Mouse (Mus musculus): ENCODE measurements around the gene Clnk. TPM values are rescaled to one million over a fixed set of nuclear protein-coding genes. Genes with fewer than 3 reads are reported as not detected.

The Clnk gene
- polyA plus RNA-seq, 1 experiment, result 0.27 TPM

GRCm38 (mm10) chr5:38692859-38693258 lies 183.8 kb downstream of the Clnk start:
- Histone ChIP-seq H3K36me3 (ENCODE audit: control insufficient read depth, insufficient read depth, low read length) (no peaks in the 10 kb centered on the region), H3K27ac (ENCODE audit: control insufficient read depth, insufficient read depth, low read length) (no peak overlapping the region), H3K4me3 (ENCODE audit: control insufficient read depth, insufficient read depth, low read length) (no peak overlapping the region), H3K27me3 (ENCODE audit: control insufficient read depth, insufficient read depth, low read length) (no peaks in the 10 kb centered on the region), H3K4me1 (replicated peaks; ENCODE audit: control insufficient read depth, insufficient read depth, low read length) (no peaks in the 10 kb centered on the region)
- no peak for DNase-seq
- 93% methylated on average over 6 of the region's 6 CpGs for WGBS
- TF ChIP-seq CTCF (IDR thresholded peaks at IDR 0.05; ENCODE audit: borderline replicate concordance, control insufficient read depth, extremely low read depth, insufficient read depth, low read length, poor library complexity) (no peak), POLR2A (IDR thresholded peaks at IDR 0.05; ENCODE audit: control insufficient read depth, extremely low read depth, insufficient read depth, low read length, poor library complexity) (no peak)

DNA sequence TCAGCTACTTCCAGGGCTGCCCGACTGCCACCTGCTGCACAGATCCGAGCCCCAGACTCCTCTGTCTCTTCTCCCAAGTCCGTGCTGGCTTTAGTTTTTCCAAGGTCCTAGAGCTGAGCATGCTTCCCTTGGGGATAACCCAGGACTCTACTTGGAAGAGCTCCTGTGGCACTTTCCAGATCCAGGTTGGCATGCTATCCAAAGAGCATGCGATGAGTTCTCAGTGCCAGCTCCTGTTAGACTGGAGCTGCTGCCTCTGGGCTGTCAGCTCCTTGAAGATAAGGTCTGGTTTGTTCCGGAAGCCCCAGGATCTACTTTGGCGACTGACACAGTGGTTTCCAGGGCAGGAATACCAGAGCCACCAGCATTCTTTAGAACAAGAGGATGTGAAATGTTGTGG lies 187.4 kb downstream of the Clnk start:
- 94% methylated on average over 6 of the region's 6 CpGs for WGBS
- Histone ChIP-seq H3K27me3 (ENCODE audit: control insufficient read depth, insufficient read depth, low read length) (no peaks in the 10 kb centered on the region), H3K4me3 (ENCODE audit: control insufficient read depth, insufficient read depth, low read length) (no peak overlapping the region), H3K4me1 (replicated peaks; ENCODE audit: control insufficient read depth, insufficient read depth, low read length) (peaks cover 5% of the 10 kb centered on the region), H3K27ac (ENCODE audit: control insufficient read depth, insufficient read depth, low read length) (no peak overlapping the region), H3K36me3 (ENCODE audit: control insufficient read depth, insufficient read depth, low read length) (no peaks in the 10 kb centered on the region)
- no peak for DNase-seq
- TF ChIP-seq CTCF (IDR thresholded peaks at IDR 0.05; ENCODE audit: borderline replicate concordance, control insufficient read depth, extremely low read depth, insufficient read depth, low read length, poor library complexity) (no peak), POLR2A (IDR thresholded peaks at IDR 0.05; ENCODE audit: control insufficient read depth, extremely low read depth, insufficient read depth, low read length, poor library complexity) (no peak)

DNA sequence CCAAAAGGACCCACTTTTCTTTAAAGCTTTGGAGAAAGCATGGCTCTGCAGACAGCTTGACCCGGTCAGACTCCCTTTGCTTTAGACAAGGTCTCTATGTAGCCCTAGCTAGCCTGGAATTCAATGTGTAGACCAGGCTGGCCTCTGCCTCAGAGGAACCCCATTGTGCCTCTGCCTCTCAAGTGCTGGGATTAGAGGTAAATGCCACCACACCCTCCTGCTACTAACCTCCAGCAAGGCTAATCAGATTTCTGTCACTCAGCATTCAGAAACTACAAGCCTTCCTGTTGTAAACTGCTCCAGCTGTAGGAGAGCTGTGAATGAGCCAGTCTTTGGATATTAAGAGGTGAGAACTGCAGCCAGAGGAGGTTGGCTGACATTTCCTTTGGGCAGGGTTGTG lies 188.9 kb downstream of the Clnk start:
- TF ChIP-seq POLR2A (IDR thresholded peaks at IDR 0.05; ENCODE audit: control insufficient read depth, extremely low read depth, insufficient read depth, low read length, poor library complexity), result no peak
- no peak for TF ChIP-seq CTCF (IDR thresholded peaks at IDR 0.05; ENCODE audit: borderline replicate concordance, control insufficient read depth, extremely low read depth, insufficient read depth, low read length, poor library complexity)
- H3K36me3 ChIP-seq (ENCODE audit: control insufficient read depth, insufficient read depth, low read length), result no peaks in the 10 kb centered on the region
- peaks cover 5% of the 10 kb centered on the region for H3K4me1 ChIP-seq (replicated peaks; ENCODE audit: control insufficient read depth, insufficient read depth, low read length)
- H3K27ac ChIP-seq (ENCODE audit: control insufficient read depth, insufficient read depth, low read length), result no peak overlapping the region
- H3K27me3 ChIP-seq (ENCODE audit: control insufficient read depth, insufficient read depth, low read length), result no peaks in the 10 kb centered on the region
- no peak overlapping the region for H3K4me3 ChIP-seq (ENCODE audit: control insufficient read depth, insufficient read depth, low read length)
- no peak for DNase-seq
- WGBS, result 97% methylated on average over 1 of the region's 1 CpGs

- 1% methylated on average over 85 of the region's 89 CpGs for WGBS
- TF ChIP-seq CTCF (IDR thresholded peaks at IDR 0.05; ENCODE audit: borderline replicate concordance, control insufficient read depth, extremely low read depth, insufficient read depth, low read length, poor library complexity) (0 out of 2 replicates have a peak, but pooled peaks have one; percentile 20), POLR2A (IDR thresholded peaks at IDR 0.05; ENCODE audit: control insufficient read depth, extremely low read depth, insufficient read depth, low read length, poor library complexity) (no peak)
- H3K36me3 ChIP-seq (ENCODE audit: control insufficient read depth, insufficient read depth, low read length), result no peaks in the 10 kb centered on the region
- DNase-seq, result peak; percentile 80
- no peaks in the 10 kb centered on the region for H3K27me3 ChIP-seq (ENCODE audit: control insufficient read depth, insufficient read depth, low read length)
- peak within 1 kb of the TSS; percentile 90 for H3K4me3 ChIP-seq (ENCODE audit: control insufficient read depth, insufficient read depth, low read length)
- peaks cover 5% of the 10 kb centered on the region for H3K4me1 ChIP-seq (replicated peaks; ENCODE audit: control insufficient read depth, insufficient read depth, low read length)
- no peak within 1 kb of the TSS for H3K27ac ChIP-seq (ENCODE audit: control insufficient read depth, insufficient read depth, low read length)
These were observed 192.3 kb downstream of the Clnk start, which contains the start of gene Zfp518b for GRCm38 (mm10) chr5:38684164-38684911. Gene Zfp518b, minus strand, starts transcription at chr5:38684826.

DNA sequence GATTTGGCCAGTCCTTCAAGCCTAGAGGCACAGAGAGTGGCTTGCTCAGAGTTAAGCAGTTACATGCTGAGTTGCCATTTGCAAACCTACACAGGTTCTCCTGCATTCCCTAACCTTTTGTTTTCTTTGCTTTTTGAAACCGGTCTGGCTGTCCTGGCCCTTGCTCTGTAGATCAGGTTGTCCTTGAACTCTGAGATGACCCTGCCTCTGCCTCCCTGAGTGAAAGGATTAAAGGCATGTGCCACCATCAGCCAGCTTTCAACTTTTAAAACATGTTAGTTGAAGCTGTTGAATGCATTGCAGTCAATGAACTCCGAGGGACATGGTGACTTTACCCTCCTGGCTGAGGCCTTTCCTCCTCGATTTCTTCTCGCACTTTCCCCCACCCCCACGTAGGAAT lies 217.8 kb downstream of the Clnk start:
- Histone ChIP-seq H3K36me3 (ENCODE audit: control insufficient read depth, insufficient read depth, low read length) (no peaks in the 10 kb centered on the region), H3K4me1 (replicated peaks; ENCODE audit: control insufficient read depth, insufficient read depth, low read length) (no peaks in the 10 kb centered on the region; the same call in 1 of the 2 replicates), H3K4me3 (ENCODE audit: control insufficient read depth, insufficient read depth, low read length) (no peak overlapping the region), H3K27me3 (ENCODE audit: control insufficient read depth, insufficient read depth, low read length) (no peaks in the 10 kb centered on the region), H3K27ac (ENCODE audit: control insufficient read depth, insufficient read depth, low read length) (no peak overlapping the region)
- WGBS, result 93% methylated on average over 5 of the region's 5 CpGs
- DNase-seq, result no peak
- no peak for TF ChIP-seq POLR2A (IDR thresholded peaks at IDR 0.05; ENCODE audit: control insufficient read depth, extremely low read depth, insufficient read depth, low read length, poor library complexity)
- TF ChIP-seq CTCF (IDR thresholded peaks at IDR 0.05; ENCODE audit: borderline replicate concordance, control insufficient read depth, extremely low read depth, insufficient read depth, low read length, poor library complexity), result no peak

Other genes with a start within 250 kb of the Clnk start
- gene Zfp518b, start 192.0 kb downstream of the Clnk start, polyA plus RNA-seq (2012; rRNA removed), result 0.87 and 0.93 TPM in 2 replicates